Mouse (Mus musculus): Measurements from ENCODE around the gene Acss3. TPM values are rescaled to one million over a fixed set of nuclear protein-coding genes. Genes with fewer than 3 reads are reported as not detected.

The Acss3 gene
- polyA plus RNA-seq, 1 experiment = 5.6 TPM

Other genes starting within 250 kb of the Acss3 start
- 1.0 and 1.2 TPM in 2 replicates for gene Lin7a, start 148.0 kb upstream of the Acss3 start, polyA plus RNA-seq (2012; rRNA removed)

All from urinary bladder, adult 2 months (tissue).